Mouse (Mus musculus) forebrain, embryonic 10.5 days (tissue): Measurements from ENCODE around the gene Plekhg3. TPM values are rescaled to one million over a fixed set of nuclear protein-coding genes. Genes with fewer than 3 reads are reported as not detected.

Experiments
- DNase-seq: peaks from one replicate; pipeline ENCODE4 v3.0.0-alpha.2; 2017; ENCODE audit warnings: low spot score; ENCODE audit errors: extremely low spot score
- H3K27ac ChIP-seq: fragments of 300-500 bp; sonication (generic); 2 replicates; pipeline ENCODE4 v1.5.1; 2016; ENCODE audit warnings: mild to moderate bottlenecking
- H3K27me3 ChIP-seq: fragments of 300-500 bp; sonication (generic); 2 replicates; pipeline ENCODE4 v1.6.1; 2016; ENCODE audit warnings: mild to moderate bottlenecking; ENCODE audit not compliant: poor library complexity, severe bottlenecking
- H3K36me3 ChIP-seq: fragments of 300-500 bp; sonication (generic); replicated peaks from 2 replicates; pipeline ENCODE4 v1.6.1; 2016; ENCODE audit warnings: mild to moderate bottlenecking, moderate library complexity
- H3K4me1 ChIP-seq: fragments of 300-500 bp; sonication (generic); 2 replicates; pipeline ENCODE4 v1.6.1; 2016
- H3K4me3 ChIP-seq: fragments of 300-500 bp; sonication (generic); 2 replicates; pipeline ENCODE4 v1.5.1; 2016; ENCODE audit warnings: mild to moderate bottlenecking, moderate library complexity
- H3K9me3 ChIP-seq: fragments of 300-500 bp; sonication (generic); 2 replicates; pipeline ENCODE4 v1.6.1; 2016; ENCODE audit warnings: mild to moderate bottlenecking, moderate library complexity
- WGBS: fragments of 180-500 bp; shearing (Covaris S2); methylation state at CpG from one replicate; pipeline ENCODE4 v1.1.7; 2016; 5-methylcytosine and 5-hydroxymethylcytosine counted together
- polyA plus RNA-seq: library from polyadenylated mRNA; unstranded; fragments of >200 nt; fragmentation: Nextera tagmentation; extraction: Ambion mirVana; gene quantifications from 2 replicates; pipeline ENCODE4 v1.2.1, GENCODE M21; 2016

Plekhg3 gene
- polyA plus RNA-seq, 1 experiment from 2014 or later: 2.4 TPM

DNA sequence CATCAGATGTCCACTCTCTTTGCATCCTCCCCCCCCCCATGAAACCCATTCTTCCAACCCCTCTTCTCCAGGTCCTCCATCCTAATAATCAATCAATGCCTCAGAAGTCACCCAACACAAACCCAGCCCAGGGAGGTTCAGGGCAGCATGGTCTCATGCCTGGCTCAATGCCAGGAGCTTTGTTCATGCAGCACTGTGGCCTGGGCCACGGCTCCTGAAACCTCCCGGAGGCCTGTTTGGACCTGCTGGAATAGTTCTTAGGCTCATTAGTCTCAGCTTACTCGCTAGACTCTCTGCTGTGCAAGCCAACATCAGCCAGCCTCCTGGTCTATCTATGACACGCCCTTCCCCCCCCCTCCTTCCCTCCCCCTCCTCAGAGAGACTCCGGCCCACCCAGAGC lies 27.7 kb upstream of the Plekhg3 start:
- WGBS: 74% methylated on average over 5 of the region's 5 CpGs

DNA sequence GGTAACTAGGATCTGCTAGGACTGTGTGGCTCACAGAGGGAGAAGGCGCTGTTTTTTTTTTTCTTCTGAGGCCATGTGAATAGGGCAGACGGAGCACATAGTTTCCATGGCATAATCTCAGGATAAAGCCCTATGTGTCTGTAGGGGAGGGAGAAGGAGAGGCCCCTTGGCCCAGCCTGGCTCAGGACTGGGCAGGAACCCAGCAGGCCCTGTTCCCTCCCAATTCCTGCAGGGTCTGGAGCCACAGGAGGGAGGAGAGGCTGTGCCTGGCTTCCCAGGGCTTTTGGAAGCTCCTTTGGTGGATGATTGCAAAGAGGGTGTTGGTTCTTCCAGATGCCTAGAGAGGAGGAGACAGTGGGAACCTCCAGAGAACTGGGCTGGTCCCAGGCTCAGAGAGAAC lies 24.2 kb upstream of the Plekhg3 start:
- Histone ChIP-seq H3K27me3 (no peaks in the 10 kb centered on the region), H3K27ac (peak overlapping the region; percentile 76), H3K9me3 (no peaks in the 10 kb centered on the region), H3K4me1 (peaks cover 23% of the 10 kb centered on the region), H3K36me3 (no peaks in the 10 kb centered on the region), H3K4me3 (no peak overlapping the region)
- 40% methylated on average over 2 of the region's 2 CpGs for WGBS
- no peak for DNase-seq

More for the DNA sequence above, 27.7 kb upstream of the Plekhg3 start:
- no peak for DNase-seq
- Histone ChIP-seq H3K36me3 (no peaks in the 10 kb centered on the region), H3K4me1 (peaks cover 20% of the 10 kb centered on the region), H3K4me3 (no peak overlapping the region), H3K9me3 (no peaks in the 10 kb centered on the region), H3K27me3 (no peaks in the 10 kb centered on the region), H3K27ac (no peak overlapping the region)

GRCm38 (mm10) chr12:76507791-76508190 lies 22.9 kb upstream of the Plekhg3 start:
- Histone ChIP-seq H3K27me3 (no peaks in the 10 kb centered on the region), H3K27ac (peak overlapping the region; percentile 66; the same call in 1 of the 2 replicates), H3K4me3 (no peak overlapping the region), H3K36me3 (no peaks in the 10 kb centered on the region), H3K9me3 (no peaks in the 10 kb centered on the region), H3K4me1 (peaks cover 23% of the 10 kb centered on the region)
- DNase-seq: no peak
- WGBS: 47% methylated on average over 5 of the region's 5 CpGs

- no peaks in the 10 kb centered on the region for H3K9me3 ChIP-seq
- H3K36me3 ChIP-seq: no peaks in the 10 kb centered on the region
- peaks cover 23% of the 10 kb centered on the region for H3K4me1 ChIP-seq
- 92% methylated on average over 7 of the region's 7 CpGs for WGBS
- H3K27ac ChIP-seq: no peak overlapping the region
- no peaks in the 10 kb centered on the region for H3K27me3 ChIP-seq
- DNase-seq: no peak
- no peak overlapping the region for H3K4me3 ChIP-seq
These were observed 21.7 kb upstream of the Plekhg3 start for GRCm38 (mm10) chr12:76508909-76509440.

DNA sequence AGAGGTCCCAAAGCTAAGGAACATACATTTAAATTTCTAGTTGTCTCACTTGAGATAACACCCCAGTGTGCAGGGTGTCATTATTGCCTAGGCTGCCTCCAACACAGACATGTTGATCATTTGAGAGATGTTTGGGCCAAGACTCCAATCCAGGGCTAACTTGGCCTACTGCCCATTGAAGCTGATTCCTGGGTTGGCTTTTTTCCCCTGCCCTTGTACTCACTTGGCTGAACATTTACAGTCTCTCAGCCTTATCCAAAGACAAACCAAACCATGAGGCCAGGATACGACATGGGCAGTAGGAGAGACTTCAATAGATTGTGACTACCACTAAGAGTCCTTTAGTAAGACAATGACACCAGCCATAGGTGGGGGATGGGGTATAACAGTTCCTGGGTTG lies 18.0 kb upstream of the Plekhg3 start:
- WGBS: 60% methylated on average over 1 of the region's 1 CpGs
- Histone ChIP-seq H3K4me1 (peaks cover 13% of the 10 kb centered on the region), H3K27me3 (no peaks in the 10 kb centered on the region), H3K9me3 (no peaks in the 10 kb centered on the region), H3K36me3 (no peaks in the 10 kb centered on the region), H3K27ac (no peak overlapping the region), H3K4me3 (no peak overlapping the region)
- no peak for DNase-seq

DNA sequence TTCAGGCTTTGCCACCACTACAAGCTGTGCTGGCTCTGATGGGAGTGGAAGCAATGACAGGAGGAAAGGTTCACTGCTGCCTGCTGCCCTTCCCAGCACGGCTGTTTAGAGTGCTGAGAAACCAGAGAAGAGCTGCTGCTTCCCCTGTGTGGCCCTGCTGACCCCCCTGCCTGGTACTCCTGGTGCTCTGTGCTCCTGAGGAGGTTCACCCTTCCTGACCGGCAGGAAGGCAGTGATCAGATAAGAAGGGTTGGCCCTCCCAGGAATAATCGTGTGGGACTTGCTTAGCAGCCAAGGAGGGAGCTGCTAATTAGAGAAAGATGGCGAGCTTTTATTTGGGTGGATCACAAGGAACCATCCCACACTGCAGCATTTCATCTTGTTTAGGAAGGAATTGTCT lies 15.8 kb upstream of the Plekhg3 start:
- Histone ChIP-seq H3K9me3 (no peaks in the 10 kb centered on the region), H3K4me3 (no peak overlapping the region), H3K27ac (no peak overlapping the region), H3K4me1 (peaks cover 7% of the 10 kb centered on the region; the same call in 1 of the 2 replicates), H3K27me3 (no peaks in the 10 kb centered on the region), H3K36me3 (no peaks in the 10 kb centered on the region)
- DNase-seq: no peak
- 40% methylated on average over 4 of the region's 4 CpGs for WGBS

GRCm38 (mm10) chr12:76518000-76518399 lies 12.7 kb upstream of the Plekhg3 start:
- Histone ChIP-seq H3K4me1 (peaks cover 7% of the 10 kb centered on the region; the same call in 1 of the 2 replicates), H3K27me3 (no peaks in the 10 kb centered on the region), H3K27ac (no peak overlapping the region), H3K36me3 (no peaks in the 10 kb centered on the region), H3K4me3 (no peak overlapping the region), H3K9me3 (no peaks in the 10 kb centered on the region)
- WGBS: 95% methylated on average over 9 of the region's 9 CpGs
- no peak for DNase-seq

GRCm38 (mm10) chr12:76518909-76519842 lies 11.5 kb upstream of the Plekhg3 start:
- no peaks in the 10 kb centered on the region for H3K36me3 ChIP-seq
- H3K9me3 ChIP-seq: no peaks in the 10 kb centered on the region
- 84% methylated on average over 12 of the region's 12 CpGs for WGBS
- no peak overlapping the region for H3K27ac ChIP-seq
- DNase-seq: no peak
- no peak overlapping the region for H3K4me3 ChIP-seq
- H3K27me3 ChIP-seq: no peaks in the 10 kb centered on the region
- peaks cover 7% of the 10 kb centered on the region; the same call in 1 of the 2 replicates for H3K4me1 ChIP-seq

GRCm38 (mm10) chr12:76523654-76524053 lies 7.0 kb upstream of the Plekhg3 start:
- Histone ChIP-seq H3K27me3 (peaks cover 5% of the 10 kb centered on the region; the same call in 1 of the 2 replicates), H3K36me3 (no peaks in the 10 kb centered on the region), H3K9me3 (no peaks in the 10 kb centered on the region), H3K4me1 (no peaks in the 10 kb centered on the region), H3K27ac (no peak overlapping the region), H3K4me3 (no peak overlapping the region)
- DNase-seq: no peak
- 86% methylated on average over 5 of the region's 5 CpGs for WGBS

- WGBS: 96% methylated on average over 3 of the region's 3 CpGs
- H3K9me3 ChIP-seq: no peaks in the 10 kb centered on the region
- peaks cover 16% of the 10 kb centered on the region for H3K27me3 ChIP-seq
- H3K4me1 ChIP-seq: no peaks in the 10 kb centered on the region
- no peak overlapping the region for H3K4me3 ChIP-seq
- no peak overlapping the region for H3K27ac ChIP-seq
- no peak for DNase-seq
- H3K36me3 ChIP-seq: no peaks in the 10 kb centered on the region
These were observed 5.8 kb upstream of the Plekhg3 start for GRCm38 (mm10) chr12:76524915-76525314.

DNA sequence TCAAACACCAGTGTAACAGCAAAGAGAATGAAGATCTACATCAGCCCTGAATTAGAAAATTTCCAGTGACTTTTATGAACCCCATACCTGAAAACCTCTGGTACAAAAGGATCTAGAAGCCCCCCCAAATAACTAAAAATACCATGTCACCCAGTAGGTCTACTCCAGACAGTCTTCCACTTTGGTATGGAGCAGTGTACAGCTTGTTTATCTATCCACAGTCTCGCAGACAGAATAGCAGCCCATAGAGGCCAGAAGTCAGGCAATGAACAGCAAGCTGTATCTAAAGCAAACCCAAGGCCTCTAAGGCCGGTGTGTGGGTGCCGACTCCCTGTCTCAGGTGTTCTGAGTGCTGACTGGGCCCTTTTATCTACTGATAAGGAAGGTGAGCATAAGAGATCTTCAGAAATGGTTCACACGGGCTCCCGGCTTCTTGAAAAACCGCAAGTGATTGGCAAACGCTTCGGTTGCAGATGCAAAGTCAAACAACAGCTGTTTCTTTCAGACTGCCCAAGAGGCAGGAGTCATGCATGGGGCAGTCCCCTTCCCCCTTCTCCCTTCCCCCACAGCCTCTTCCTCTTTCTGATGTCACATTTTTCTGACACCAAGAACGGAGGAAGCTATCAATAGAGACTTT lies 3.3 kb upstream of the Plekhg3 start:
- no peak for DNase-seq
- no peaks in the 10 kb centered on the region for H3K9me3 ChIP-seq
- no peak overlapping the region for H3K27ac ChIP-seq
- H3K36me3 ChIP-seq: no peaks in the 10 kb centered on the region
- no peak overlapping the region for H3K4me3 ChIP-seq
- 77% methylated on average over 9 of the region's 9 CpGs for WGBS
- peaks cover 6% of the 10 kb centered on the region for H3K4me1 ChIP-seq
- H3K27me3 ChIP-seq: peaks cover 41% of the 10 kb centered on the region

DNA sequence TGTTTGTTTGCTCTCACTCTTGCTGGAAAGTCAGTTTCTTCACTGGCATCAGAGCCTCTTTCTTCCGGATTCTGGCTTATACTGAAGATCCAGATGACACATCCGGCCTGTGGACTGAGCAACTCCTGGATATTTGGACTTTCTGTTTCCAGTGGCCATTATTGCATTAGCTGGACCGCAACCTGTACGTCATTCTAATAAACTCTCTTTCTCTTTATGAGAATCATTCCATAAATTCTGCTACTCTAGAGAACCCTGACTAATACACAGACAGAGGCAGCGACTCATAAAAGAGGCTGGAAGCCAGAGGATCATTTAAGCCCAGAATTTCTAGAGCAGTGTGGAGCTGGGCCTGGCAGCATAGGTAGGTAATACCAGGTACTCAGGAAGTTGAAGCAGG lies 1.9 kb upstream of the Plekhg3 start:
- Histone ChIP-seq H3K4me3 (no peak overlapping the region), H3K36me3 (no peaks in the 10 kb centered on the region), H3K4me1 (peaks cover 20% of the 10 kb centered on the region), H3K9me3 (no peaks in the 10 kb centered on the region), H3K27me3 (peaks cover 55% of the 10 kb centered on the region), H3K27ac (no peak overlapping the region)
- DNase-seq: no peak
- 89% methylated on average over 5 of the region's 5 CpGs for WGBS
